Mouse (Mus musculus) forebrain, postnatal 0 days (tissue): ENCODE measurements at regions not wholly inside any gene's neighbourhood (a gene's known extent, or its start where the extent isn't known, plus 50 kb on each side); places are given as distances from the start of the nearest gene placed in this dataset.

ENCODE experiments used
- ATAC-seq: fragments of 200-750 bp; cut with Nextera tagmentation; 2 replicates; pipeline ENCODE4 v1.8.0; 2017; ENCODE audit warnings: mild to moderate bottlenecking, moderate library complexity
- DNase-seq: peaks from one replicate; pipeline ENCODE4 v3.0.0-alpha.2; 2015
- H3K27ac ChIP-seq: fragments of 300-500 bp; sonication (generic); 2 replicates; pipeline ENCODE4 v1.5.1; 2014; ENCODE audit warnings: low read depth, mild to moderate bottlenecking, antibody characterized with exemption, low read length, moderate library complexity, mixed read lengths
- H3K27me3 ChIP-seq: fragments of 300-500 bp; sonication (generic); 2 replicates; pipeline ENCODE4 v1.6.1; 2014; ENCODE audit warnings: mild to moderate bottlenecking, low read length, mixed read lengths; ENCODE audit not compliant: insufficient read depth
- H3K36me3 ChIP-seq: fragments of 300-500 bp; sonication (generic); 2 replicates; pipeline ENCODE4 v1.6.1; 2014; ENCODE audit warnings: mild to moderate bottlenecking, moderate library complexity; ENCODE audit not compliant: insufficient read depth
- H3K4me1 ChIP-seq: fragments of 300-500 bp; sonication (generic); 2 replicates; pipeline ENCODE4 v1.6.1; 2014; ENCODE audit warnings: antibody characterized with exemption; ENCODE audit not compliant: insufficient read depth
- H3K4me2 ChIP-seq: fragments of 300-500 bp; sonication (generic); 2 replicates; pipeline ENCODE4 v1.6.1; 2014; ENCODE audit warnings: low read depth, mild to moderate bottlenecking, moderate library complexity
- H3K4me3 ChIP-seq: fragments of 300-500 bp; sonication (generic); 2 replicates; pipeline ENCODE4 v1.5.1; 2014; ENCODE audit warnings: low read depth, low read length, mixed read lengths
- H3K9ac ChIP-seq: fragments of 300-500 bp; sonication (generic); 2 replicates; pipeline ENCODE4 v1.6.1; 2014; ENCODE audit warnings: mild to moderate bottlenecking
- H3K9me3 ChIP-seq: fragments of 300-500 bp; sonication (generic); 2 replicates; pipeline ENCODE4 v1.6.1; 2016; ENCODE audit warnings: low read length
- CTCF ChIP-seq: sonication (generic); IDR thresholded peaks from 2 replicates; pipeline ENCODE4 v1.5.1; 2016; ENCODE audit warnings: antibody characterized with exemption, control low read depth, low read depth
- WGBS: fragments of 180-500 bp; shearing (Covaris S2); extraction: QIAGEN DNeasy Blood & Tissue Kit; methylation state at CpG from one replicate; pipeline ENCODE4 v1.1.7; 2014; 5-methylcytosine and 5-hydroxymethylcytosine counted together

DNA sequence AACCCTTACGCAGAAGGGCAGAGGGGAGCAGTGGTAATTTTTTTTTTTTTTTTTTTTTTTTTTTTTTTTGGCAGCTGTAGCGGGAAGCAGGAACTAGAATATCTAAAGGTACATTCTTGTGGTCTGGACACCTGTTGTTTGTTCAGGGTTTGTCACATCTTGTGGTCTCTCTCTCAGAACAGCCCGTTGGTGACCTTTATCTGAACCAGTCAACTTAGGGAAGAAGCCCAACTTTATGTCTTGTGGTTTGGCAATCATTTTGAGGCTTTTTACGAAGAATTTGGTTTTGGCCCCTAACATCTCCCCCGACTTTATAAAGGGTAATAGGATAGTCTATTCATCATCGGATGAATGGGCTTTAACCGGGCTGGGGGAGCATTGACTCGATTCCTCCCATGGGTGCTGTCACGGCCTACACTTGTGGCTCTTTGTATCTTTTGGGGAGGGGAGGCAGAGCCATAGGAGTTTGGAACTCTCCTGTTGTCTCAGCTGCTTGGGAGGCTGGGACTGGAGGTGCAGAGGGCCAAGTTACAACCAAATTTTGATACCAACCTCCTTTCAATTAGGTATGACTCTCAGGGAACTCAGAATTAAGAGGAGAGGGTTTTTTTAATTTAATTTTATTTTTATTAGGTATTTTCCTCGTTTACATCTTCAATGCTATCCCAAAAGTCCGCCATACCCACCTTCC lies 609.4 kb upstream of the Cntn5 start:
- WGBS, result 88% methylated on average over 11 of the region's 11 CpGs
- ATAC-seq, result no peak
- TF ChIP-seq CTCF, result no peak

More for the DNA sequence above, 609.4 kb upstream of the Cntn5 start:
- no peaks in the 10 kb centered on the region for H3K4me1 ChIP-seq
- no peaks in the 10 kb centered on the region for H3K27me3 ChIP-seq
- no peak overlapping the region for H3K9ac ChIP-seq
- DNase-seq, result no peak
- no peaks in the 10 kb centered on the region for H3K36me3 ChIP-seq
- no peak overlapping the region for H3K4me3 ChIP-seq
- no peak overlapping the region for H3K27ac ChIP-seq
- no peaks in the 10 kb centered on the region for H3K9me3 ChIP-seq
- no peak overlapping the region for H3K4me2 ChIP-seq
